Mouse (Mus musculus) kidney, adult 2 months (tissue): ENCODE data around the gene Copz1. TPM values are rescaled to one million over a fixed set of nuclear protein-coding genes. Genes with fewer than 3 reads are reported as not detected.

Source experiments
- DNase-seq: peaks from one replicate; pipeline ENCODE4 v3.0.0; 2021
- H3K27ac ChIP-seq: fragments of 200-500 bp; 2 replicates; pipeline ENCODE4 v1.5.1; 2012; ENCODE audit warnings: low read depth, low read length, control low read depth, inconsistent platforms; ENCODE audit not compliant: insufficient read depth
- H3K27me3 ChIP-seq: fragments of 200-500 bp; replicated peaks from 2 replicates; pipeline ENCODE4 v1.6.1; 2012; ENCODE audit warnings: mild to moderate bottlenecking, moderate library complexity, low read length, inconsistent platforms; ENCODE audit not compliant: control insufficient read depth, insufficient read depth
- H3K36me3 ChIP-seq: fragments of 200-500 bp; 2 replicates; pipeline ENCODE4 v1.6.1; 2012; ENCODE audit warnings: mild to moderate bottlenecking, moderate library complexity, low read length, inconsistent platforms; ENCODE audit not compliant: control insufficient read depth, insufficient read depth
- H3K4me1 ChIP-seq: fragments of 200-500 bp; 2 replicates; pipeline ENCODE4 v1.6.1; 2011; ENCODE audit warnings: low read length; ENCODE audit not compliant: control insufficient read depth, insufficient read depth
- H3K4me3 ChIP-seq: fragments of 200-500 bp; 2 replicates; pipeline ENCODE4 v1.5.1; 2011; ENCODE audit warnings: mild to moderate bottlenecking, low read depth, low read length, control low read depth; ENCODE audit not compliant: insufficient read depth
- CTCF ChIP-seq: fragments of 200-500 bp; conservative IDR thresholded peaks from 2 replicates; pipeline ENCODE4 v1.5.1; 2011; ENCODE audit warnings: low read depth, mild to moderate bottlenecking, control low read depth, low read length, moderate library complexity, mixed read lengths; ENCODE audit not compliant: insufficient read depth, insufficient read length
- POLR2A ChIP-seq: fragments of 200-500 bp; IDR thresholded peaks from one replicate; pipeline ENCODE4 v1.6.1; 2011; ENCODE audit warnings: low read depth, low read length, control low read depth
- WGBS: fragments of 180-500 bp; shearing (Covaris S2); methylation state at CpG from one replicate; pipeline ENCODE4 v1.1.7; 2018; 5-methylcytosine and 5-hydroxymethylcytosine counted together
- polyA plus RNA-seq: library from polyadenylated mRNA; depleted of rRNA; stranded (reverse); fragments of >200 nt; gene quantifications from 2 replicates; pipeline ENCODE4 v1.2.3, GENCODE M21; 2012

The Copz1 gene
- polyA plus RNA-seq, 1 experiment, result 138 TPM

DNA sequence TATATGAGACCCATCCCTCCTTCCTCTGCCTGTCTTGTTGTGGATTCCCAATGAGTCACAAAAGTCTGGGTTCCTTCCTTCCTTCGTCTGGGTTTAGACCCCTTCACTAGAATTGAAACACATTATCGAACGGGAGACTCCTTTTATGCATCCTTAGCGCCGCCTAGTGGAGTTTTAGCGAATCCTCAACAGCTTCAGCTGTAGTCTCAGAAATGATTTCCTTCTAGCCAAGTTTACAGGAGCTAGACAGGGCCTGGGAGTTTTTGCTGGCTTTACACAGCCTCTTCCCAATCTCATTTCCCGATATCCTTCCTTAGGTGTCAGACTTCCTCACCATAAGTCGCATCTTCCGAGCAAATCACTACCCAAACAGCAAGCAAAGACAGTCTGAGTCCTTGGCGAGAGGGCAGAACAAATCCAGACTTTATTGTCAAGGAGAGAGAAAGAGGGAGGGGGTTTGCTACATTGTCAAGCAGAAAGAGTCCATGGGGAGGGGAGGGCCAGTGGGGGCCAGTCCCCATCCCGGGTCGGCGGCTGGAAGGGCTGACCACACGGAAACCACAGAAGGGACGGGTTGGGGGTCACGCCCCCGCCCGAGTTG is 41.1 kb downstream of the Copz1 start:
- H3K27me3 ChIP-seq, result no peaks in the 10 kb centered on the region
- H3K4me3 ChIP-seq, result no peak overlapping the region
- TF ChIP-seq POLR2A, result no peak
- TF ChIP-seq CTCF, result peak; percentile 52
- peak; percentile 76 for DNase-seq
- peaks cover 2% of the 10 kb centered on the region; the same call in 1 of the 2 replicates for H3K4me1 ChIP-seq
- no peaks in the 10 kb centered on the region for H3K36me3 ChIP-seq
- H3K27ac ChIP-seq, result no peak overlapping the region
- WGBS, result 26% methylated on average over 18 of the region's 18 CpGs

DNA sequence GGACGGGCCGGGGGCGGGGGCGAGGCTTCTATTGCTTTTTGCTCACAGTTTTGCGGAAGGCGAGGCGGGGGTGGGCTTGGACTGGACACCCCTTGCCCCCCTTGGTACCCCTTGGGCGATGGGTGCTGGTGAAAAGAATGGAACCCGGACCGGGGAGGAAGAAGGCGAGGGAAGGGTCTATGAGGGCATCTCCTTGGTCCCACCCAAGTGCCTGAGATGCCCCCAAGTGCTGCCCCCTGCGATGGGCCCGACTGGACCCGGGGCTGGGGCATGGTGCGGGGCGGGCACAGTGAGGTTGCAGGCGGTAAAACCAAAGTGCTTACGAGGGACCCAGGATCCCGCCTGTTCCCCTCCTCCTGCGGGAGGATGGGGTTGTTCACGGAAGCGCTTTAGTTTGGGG is 41.7 kb downstream of the Copz1 start:
- Histone ChIP-seq H3K27ac (no peak overlapping the region), H3K36me3 (no peaks in the 10 kb centered on the region), H3K4me1 (peaks cover 2% of the 10 kb centered on the region; the same call in 1 of the 2 replicates), H3K27me3 (no peaks in the 10 kb centered on the region), H3K4me3 (no peak overlapping the region)
- 60% methylated on average over 22 of the region's 22 CpGs for WGBS
- DNase-seq, result no peak
- TF ChIP-seq POLR2A, result no peak
- TF ChIP-seq CTCF, result no peak

DNA sequence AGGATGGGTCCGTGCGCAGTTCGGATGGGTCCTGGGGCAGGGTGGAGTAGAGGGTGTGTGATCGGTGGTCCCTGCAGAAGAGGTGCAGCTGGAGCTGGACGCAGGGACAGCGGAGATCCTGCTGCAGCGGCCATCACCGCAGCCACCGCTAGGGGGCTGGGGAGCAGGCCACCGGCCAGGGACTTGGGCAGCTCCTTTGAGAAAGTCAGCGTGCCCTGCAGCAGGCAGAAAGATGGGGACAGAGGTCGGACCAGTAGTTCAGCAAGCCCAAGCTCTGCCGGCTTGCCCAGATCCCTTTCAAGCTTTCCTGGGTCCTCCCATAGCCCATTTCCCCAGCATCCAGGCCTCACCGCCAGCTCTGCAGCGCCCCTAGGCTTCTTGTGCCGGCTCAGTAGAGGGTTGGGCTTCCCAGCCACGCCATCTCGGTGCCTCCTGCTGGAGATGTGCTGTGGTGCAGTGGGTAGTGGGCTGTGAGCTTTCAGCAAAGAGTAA is 42.5 kb downstream of the Copz1 start:
- peak; percentile 82 for DNase-seq
- Histone ChIP-seq H3K27ac (no peak overlapping the region), H3K4me1 (peaks cover 2% of the 10 kb centered on the region; the same call in 1 of the 2 replicates), H3K27me3 (no peaks in the 10 kb centered on the region), H3K4me3 (peak overlapping the region; percentile 19), H3K36me3 (no peaks in the 10 kb centered on the region)
- 7% methylated on average over 18 of the region's 18 CpGs for WGBS
- TF ChIP-seq CTCF, result peak; percentile 72
- TF ChIP-seq POLR2A, result no peak

DNA sequence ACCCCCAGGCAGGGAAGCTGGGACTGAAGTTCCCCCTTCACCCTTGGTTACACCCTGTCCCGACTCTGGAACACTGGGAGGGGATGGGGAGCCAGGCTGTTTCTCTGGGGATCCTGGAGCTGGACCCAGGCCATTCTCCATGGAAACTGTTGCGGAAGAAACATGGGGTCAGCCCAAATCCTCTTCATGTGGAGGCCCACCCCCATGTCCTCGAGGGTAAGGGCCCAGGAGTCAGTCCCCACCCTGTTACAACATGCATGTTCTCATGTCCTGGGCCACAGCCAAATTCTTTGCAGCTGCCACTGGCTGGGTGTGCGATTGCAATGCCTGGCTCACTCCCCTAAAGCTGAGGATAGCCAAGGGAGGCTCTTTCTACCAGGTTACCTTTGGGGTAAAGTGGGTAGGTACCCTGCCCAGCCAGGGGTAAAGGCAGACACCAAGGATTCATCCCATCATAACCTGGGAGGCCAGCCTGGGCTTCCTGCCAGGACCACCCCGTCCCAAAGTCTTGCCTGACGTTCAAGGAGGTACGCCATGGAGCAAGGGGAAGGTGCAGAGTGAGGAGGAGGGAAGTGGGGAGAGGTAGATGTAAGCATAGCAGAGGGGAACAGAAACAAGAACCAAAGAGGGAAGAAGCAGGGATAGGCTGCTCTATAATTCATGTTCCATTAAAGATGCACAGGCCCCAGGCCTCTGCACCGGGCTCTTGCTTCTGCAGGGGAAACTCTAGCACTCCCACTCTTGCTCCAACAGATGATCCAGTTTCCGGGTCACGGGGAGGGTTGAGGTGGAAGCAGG is 43.7 kb downstream of the Copz1 start:
- DNase-seq, result no peak
- H3K27me3 ChIP-seq, result no peaks in the 10 kb centered on the region
- 78% methylated on average over 10 of the region's 10 CpGs for WGBS

DNA sequence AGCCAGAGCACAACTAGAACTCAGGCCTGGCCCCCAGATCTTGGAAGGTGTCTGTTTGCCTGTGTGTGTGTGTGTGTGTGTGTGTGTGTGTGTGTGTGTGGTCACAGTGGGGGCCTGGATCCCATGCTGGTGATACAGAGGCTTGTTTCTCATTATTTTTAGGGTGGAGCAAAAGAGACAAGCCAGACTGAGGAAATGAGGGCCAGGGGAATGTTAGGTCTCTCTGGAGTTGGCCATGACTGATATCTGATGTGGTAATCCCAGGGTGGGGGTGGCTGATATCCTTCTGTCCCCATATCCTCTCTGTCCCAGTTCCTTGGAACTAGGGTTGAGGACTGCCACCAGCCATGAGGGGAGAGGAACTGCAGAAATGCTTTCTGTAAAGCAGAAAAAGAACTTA is 44.6 kb downstream of the Copz1 start:
- H3K4me3 ChIP-seq, result no peak overlapping the region
- no peak for TF ChIP-seq POLR2A
- TF ChIP-seq CTCF, result no peak
- DNase-seq, result no peak
- no peaks in the 10 kb centered on the region for H3K36me3 ChIP-seq
- peaks cover 2% of the 10 kb centered on the region; the same call in 1 of the 2 replicates for H3K4me1 ChIP-seq
- H3K27ac ChIP-seq, result no peak overlapping the region
- H3K27me3 ChIP-seq, result no peaks in the 10 kb centered on the region

More for the DNA sequence above, 43.7 kb downstream of the Copz1 start:
- H3K27ac ChIP-seq, result no peak overlapping the region
- no peaks in the 10 kb centered on the region for H3K36me3 ChIP-seq
- H3K4me1 ChIP-seq, result peaks cover 2% of the 10 kb centered on the region; the same call in 1 of the 2 replicates
- no peak overlapping the region for H3K4me3 ChIP-seq
- TF ChIP-seq POLR2A, result no peak
- no peak for TF ChIP-seq CTCF

DNA sequence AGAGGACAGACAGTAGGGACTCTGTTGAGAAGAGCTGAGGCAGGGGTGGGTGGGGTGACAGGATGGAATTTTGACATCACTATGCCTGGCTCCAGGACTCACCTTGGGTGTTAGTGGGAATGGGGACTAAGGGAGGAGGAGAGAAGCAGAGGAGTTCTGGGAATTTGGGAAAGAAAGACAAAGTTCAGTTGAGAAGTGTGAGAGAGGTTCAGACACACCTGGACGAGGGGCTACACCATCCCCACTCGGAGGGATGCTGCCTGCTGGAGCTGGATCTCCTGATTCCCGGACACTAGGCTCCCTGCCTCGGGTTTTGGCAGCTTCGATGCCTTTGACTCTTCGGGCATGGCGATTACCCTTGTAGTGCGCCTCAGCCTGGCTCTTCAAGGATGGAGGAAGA is 45.2 kb downstream of the Copz1 start:
- no peak overlapping the region for H3K27ac ChIP-seq
- H3K36me3 ChIP-seq, result no peaks in the 10 kb centered on the region
- no peak for TF ChIP-seq CTCF
- no peak for TF ChIP-seq POLR2A
- 90% methylated on average over 8 of the region's 8 CpGs for WGBS
- no peak overlapping the region for H3K4me3 ChIP-seq
- DNase-seq, result no peak
- peaks cover 2% of the 10 kb centered on the region; the same call in 1 of the 2 replicates for H3K4me1 ChIP-seq
- no peaks in the 10 kb centered on the region for H3K27me3 ChIP-seq

DNA sequence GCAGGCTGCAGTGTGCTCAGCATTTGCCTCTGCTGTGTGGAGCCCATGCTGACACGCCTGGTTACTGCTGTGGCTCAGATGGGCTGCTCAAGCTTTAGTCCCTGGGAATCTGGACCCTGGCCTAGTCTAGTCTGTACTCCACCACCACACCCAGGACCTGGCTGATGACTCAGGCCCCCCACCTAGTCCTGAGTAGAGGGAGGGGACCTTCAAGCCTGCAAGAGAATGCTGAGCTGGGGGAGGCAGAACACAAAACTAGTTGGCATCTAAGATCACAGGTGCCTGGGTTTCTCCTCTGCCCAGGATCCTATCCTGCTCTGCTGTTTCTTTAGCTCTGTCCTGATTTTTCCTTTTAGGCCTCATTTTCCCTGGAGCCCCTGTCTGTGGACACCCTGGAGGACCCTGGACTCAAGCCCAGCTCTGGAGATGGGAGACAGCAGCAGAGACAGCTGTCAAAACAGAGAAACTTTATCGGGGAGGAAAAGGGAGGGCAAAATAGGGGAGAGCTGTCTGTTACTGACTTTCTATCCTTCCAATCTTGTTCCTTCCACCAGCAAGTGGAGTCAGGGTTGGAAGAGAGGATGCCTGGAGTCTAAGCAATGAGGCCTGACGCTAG is 45.8 kb downstream of the Copz1 start:
- no peaks in the 10 kb centered on the region for H3K36me3 ChIP-seq
- no peak overlapping the region for H3K4me3 ChIP-seq
- no peak overlapping the region for H3K27ac ChIP-seq
- peaks cover 2% of the 10 kb centered on the region; the same call in 1 of the 2 replicates for H3K4me1 ChIP-seq
- 79% methylated on average over 3 of the region's 3 CpGs for WGBS
- TF ChIP-seq POLR2A (no peak), CTCF (no peak)
- no peaks in the 10 kb centered on the region for H3K27me3 ChIP-seq
- no peak for DNase-seq
